ENCODE assay signal across 23 mouse cellular contexts in genomic region chr17:26719405-26719804, GRCm38 (mm10). TPM values are rescaled to one million over a fixed set of nuclear protein-coding genes. Genes with fewer than 3 reads are reported as not detected.
DNase-seq lines count a peak whose midpoint lies in the region; ATAC-seq and TF ChIP-seq lines count a peak whose summit lies in the region.
"Had no signal": no experiment of that assay in that cellular context is flagged by ENCODE, and none has a peak within 500 bp of the region (broad histone marks: within the 10 kb centered on the region; RNA-seq: fewer than 3 reads in every experiment).

No protein-coding gene starts in this region.

- no peak for TF ChIP-seq RAD21 in MEL (IDR thresholded peaks at IDR 0.05; ENCODE audit: low read depth, low read length)

- no peak overlapping the region for H3K27ac ChIP-seq in liver, adult 2 months (replicated peaks; ENCODE audit: insufficient read depth, low read depth, low read length)
- no peak overlapping the region; the same call in 1 of the 2 replicates for H3K27ac ChIP-seq in liver, postnatal 0 days (ENCODE audit: low read depth)
- peak overlapping the region; percentile 65 for H3K27ac ChIP-seq in liver, embryonic 13.5 days
- H3K27ac ChIP-seq in liver, embryonic 11.5 days (ENCODE audit: low read depth, low read length): no peak overlapping the region; the same call in 1 of the 2 replicates
- no peak overlapping the region for H3K27ac ChIP-seq in MEL (ENCODE audit: control insufficient read depth, low read depth, low read length)
- peak overlapping the region; percentile 45; the same call in 1 of the 2 replicates for H3K27ac ChIP-seq in liver, embryonic 15.5 days (replicated peaks)
- H3K27ac ChIP-seq: embryonic facial prominence, embryonic 10.5 days; embryonic facial prominence, embryonic 12.5 days; forebrain, embryonic 13.5 days; forebrain, embryonic 15.5 days had no signal

- no peak overlapping the region for H3K9ac ChIP-seq in liver, adult 2 months (ENCODE audit: low read depth, low read length)
- H3K9ac ChIP-seq in liver, postnatal 0 days (replicated peaks): no peak overlapping the region
- H3K9ac ChIP-seq in liver, embryonic 13.5 days: no peak overlapping the region
- H3K9ac ChIP-seq in liver, embryonic 11.5 days (ENCODE audit: low read depth, low read length): no peak overlapping the region
- H3K9ac ChIP-seq in MEL (ENCODE audit: control insufficient read depth, low read depth, low read length, poor library complexity, severe bottlenecking): no peak overlapping the region
- H3K9ac ChIP-seq in liver, embryonic 15.5 days: no peak overlapping the region
- H3K9ac ChIP-seq: embryonic facial prominence, embryonic 12.5 days; forebrain, embryonic 13.5 days; forebrain, embryonic 15.5 days had no signal

- H3K79me2 ChIP-seq in liver, adult 2 months (ENCODE audit: control insufficient read depth, insufficient read depth, low read length): peaks cover 27% of the 10 kb centered on the region
- peaks cover 5% of the 10 kb centered on the region; the same call in 1 of the 2 replicates for H3K79me2 ChIP-seq in MEL (ENCODE audit: control insufficient read depth, insufficient read depth, low read length, poor library complexity)

- no peaks in the 10 kb centered on the region for H3K27me3 ChIP-seq in liver, adult 2 months (ENCODE audit: control insufficient read depth, insufficient read depth, low read length)
- no peaks in the 10 kb centered on the region for H3K27me3 ChIP-seq in liver, postnatal 0 days (ENCODE audit: insufficient read depth, low read length)
- no peaks in the 10 kb centered on the region for H3K27me3 ChIP-seq in liver, embryonic 13.5 days
- H3K27me3 ChIP-seq in liver, embryonic 11.5 days (replicated peaks; ENCODE audit: control insufficient read depth, insufficient read depth, low read length): no peaks in the 10 kb centered on the region
- H3K27me3 ChIP-seq in MEL (ENCODE audit: control insufficient read depth in 1 of 2, insufficient read depth in 2 of 2, low read length in 2 of 2): no peaks in the 10 kb centered on the region
- H3K27me3 ChIP-seq in liver, embryonic 15.5 days: no peaks in the 10 kb centered on the region
- H3K27me3 ChIP-seq: CH12.LX; embryonic facial prominence, embryonic 12.5 days; forebrain, embryonic 13.5 days; forebrain, embryonic 15.5 days had no signal

- peaks cover 13% of the 10 kb centered on the region; the same call in 1 of the 2 replicates for H3K4me1 ChIP-seq in liver, adult 2 months (ENCODE audit: control insufficient read depth, insufficient read depth, low read length)
- H3K4me1 ChIP-seq in liver, postnatal 0 days (ENCODE audit: insufficient read depth): peaks cover 23% of the 10 kb centered on the region
- H3K4me1 ChIP-seq in liver, embryonic 13.5 days (replicated peaks): peaks cover 54% of the 10 kb centered on the region
- H3K4me1 ChIP-seq in liver, embryonic 11.5 days (replicated peaks; ENCODE audit: control insufficient read depth, insufficient read depth, low read length): peaks cover 19% of the 10 kb centered on the region
- H3K4me1 ChIP-seq in MEL (ENCODE audit: control insufficient read depth in 1 of 2, insufficient read depth in 2 of 2, low read length in 2 of 2): peaks cover 13 to 42% of the 10 kb centered on the region in 2 experiments
- peaks cover 65% of the 10 kb centered on the region for H3K4me1 ChIP-seq in liver, embryonic 15.5 days (replicated peaks)
- H3K4me1 ChIP-seq: embryonic facial prominence, embryonic 12.5 days had no signal

- no peaks in the 10 kb centered on the region for H3K9me3 ChIP-seq in liver, postnatal 0 days (ENCODE audit: low read length)
- H3K9me3 ChIP-seq in liver, embryonic 13.5 days (replicated peaks): no peaks in the 10 kb centered on the region
- no peaks in the 10 kb centered on the region for H3K9me3 ChIP-seq in liver, embryonic 11.5 days (ENCODE audit: control insufficient read depth, low read length)
- no peaks in the 10 kb centered on the region for H3K9me3 ChIP-seq in MEL (replicated peaks; ENCODE audit: insufficient read depth, low read length)
- H3K9me3 ChIP-seq in liver, embryonic 15.5 days (replicated peaks): no peaks in the 10 kb centered on the region
- H3K9me3 ChIP-seq: embryonic facial prominence, embryonic 10.5 days; embryonic facial prominence, embryonic 12.5 days; forebrain, embryonic 13.5 days; forebrain, embryonic 15.5 days; G1E had no signal

- no peak overlapping the region for H3K4me3 ChIP-seq in liver, adult 2 months (ENCODE audit: insufficient read depth, low read depth, low read length)
- no peak overlapping the region for H3K4me3 ChIP-seq in liver, postnatal 0 days (ENCODE audit: low read depth, low read length)
- H3K4me3 ChIP-seq in liver, embryonic 13.5 days (replicated peaks): no peak overlapping the region
- H3K4me3 ChIP-seq in liver, embryonic 11.5 days (ENCODE audit: low read depth, low read length): no peak overlapping the region
- no peak overlapping the region for H3K4me3 ChIP-seq in MEL (ENCODE audit: control insufficient read depth in 1 of 2, insufficient read depth in 1 of 2, low read depth in 2 of 2, low read length in 2 of 2)
- H3K4me3 ChIP-seq in liver, embryonic 15.5 days (replicated peaks): no peak overlapping the region
- H3K4me3 ChIP-seq: embryonic facial prominence, embryonic 10.5 days; embryonic facial prominence, embryonic 12.5 days; forebrain, embryonic 13.5 days; forebrain, embryonic 15.5 days had no signal

- no peak for ATAC-seq in liver, postnatal 0 days
- no peak for ATAC-seq in liver, embryonic 13.5 days (ENCODE audit: low read depth)
- ATAC-seq in liver, embryonic 11.5 days (replicated peaks; ENCODE audit: low FRiP score): no peak
- no peak for ATAC-seq in liver, embryonic 15.5 days (ENCODE audit: insufficient read depth)
- ATAC-seq: CD4-positive, CD25-positive, alpha-beta regulatory T cell, adult 4 months; forebrain, embryonic 13.5 days; forebrain, embryonic 15.5 days had no signal

- TF ChIP-seq CTCF in liver, adult 2 months (IDR thresholded peaks at IDR 0.05; ENCODE audit: low read depth, low read length): no peak
- TF ChIP-seq CTCF in liver, postnatal 0 days (IDR thresholded peaks at IDR 0.05; ENCODE audit: low read depth): no peak
- TF ChIP-seq CTCF in MEL (IDR thresholded peaks at IDR 0.05 in 2 of 3, conservative IDR thresholded peaks at IDR 0.05 in 1 of 3; ENCODE audit: control insufficient read depth in 1 of 3, insufficient read depth in 1 of 3, low read depth in 2 of 3, low read length in 3 of 3, poor library complexity in 1 of 3, severe bottlenecking in 1 of 3): no peak

- no peak overlapping the region for H3K4me2 ChIP-seq in liver, postnatal 0 days (ENCODE audit: low read depth, low read length)
- H3K4me2 ChIP-seq in liver, embryonic 13.5 days: no peak overlapping the region
- no peak overlapping the region for H3K4me2 ChIP-seq in liver, embryonic 11.5 days
- H3K4me2 ChIP-seq in liver, embryonic 15.5 days: 0 out of 2 replicates have a peak overlapping the region, but pooled peaks have one; percentile 0
- H3K4me2 ChIP-seq: embryonic facial prominence, embryonic 12.5 days; forebrain, embryonic 13.5 days; forebrain, embryonic 15.5 days had no signal

- TF ChIP-seq POLR2A in liver, adult 2 months (IDR thresholded peaks at IDR 0.05; ENCODE audit: extremely low read depth, insufficient read depth, low read length): no peak
- no peak for TF ChIP-seq POLR2A in MEL (IDR thresholded peaks at IDR 0.05; ENCODE audit: control insufficient read depth in 1 of 2, insufficient read depth in 1 of 2, low read depth in 1 of 2, low read length in 2 of 2, poor library complexity in 1 of 2)

- H3K36me3 ChIP-seq in liver, adult 2 months (ENCODE audit: control insufficient read depth, insufficient read depth, low read length): peaks cover 6% of the 10 kb centered on the region; the same call in 1 of the 2 replicates
- H3K36me3 ChIP-seq in liver, postnatal 0 days (replicated peaks; ENCODE audit: insufficient read depth, low read length): peaks cover 6% of the 10 kb centered on the region; the same call in 1 of the 2 replicates
- no peaks in the 10 kb centered on the region for H3K36me3 ChIP-seq in liver, embryonic 13.5 days
- no peaks in the 10 kb centered on the region for H3K36me3 ChIP-seq in liver, embryonic 11.5 days (ENCODE audit: control insufficient read depth, insufficient read depth, low read length)
- peaks cover 0 to 33% of the 10 kb centered on the region in 2 experiments; a peak in 2 of 4 replicates for H3K36me3 ChIP-seq in MEL (ENCODE audit: control insufficient read depth in 1 of 2, insufficient read depth in 2 of 2, low read length in 2 of 2)
- H3K36me3 ChIP-seq in liver, embryonic 15.5 days (replicated peaks): no peaks in the 10 kb centered on the region
- H3K36me3 ChIP-seq: embryonic facial prominence, embryonic 10.5 days; embryonic facial prominence, embryonic 12.5 days; forebrain, embryonic 15.5 days had no signal

- TF ChIP-seq EP300 in liver, postnatal 0 days (IDR thresholded peaks at IDR 0.05; ENCODE audit: low read depth): no peak
- peak; percentile 52 to 65 for TF ChIP-seq EP300 in MEL (IDR thresholded peaks at IDR 0.05; ENCODE audit: low read depth in 1 of 2, low read length in 2 of 2)

- DNase-seq in liver, adult 2 months (ENCODE audit: extremely low read depth, low read depth, low spot score): peak; percentile 39
- DNase-seq in liver, postnatal 0 days: no peak
- no peak for DNase-seq in liver, embryonic 13.5 days
- no peak for DNase-seq in liver, embryonic 11.5 days (ENCODE audit: low spot score)
- no peak for DNase-seq in MEL (ENCODE audit: low read depth, low spot score)
- DNase-seq in cerebellum, adult 11-12 months: no peak
- DNase-seq: adrenal gland, adult 2 months; adrenal gland, postnatal 10 days; adrenal gland, postnatal 25 days; B cell, adult 2 months; cerebellum, adult 11 months; cerebellum, adult 2 months; cerebellum, adult 9-10 months; cerebellum, postnatal 10 days; cerebellum, postnatal 25 days had no signal

RNA-seq across cellular contexts. Expression of gene Crebrf, which starts 4.0 kb away (rescaled TPM):
- total RNA-seq in liver, adult 2 months (2014; rRNA removed): 28.2 and 37.0 TPM in 2 replicates
- polyA plus RNA-seq in liver, adult 2 months (2012; rRNA removed): 1.4 and 1.5 TPM in 2 replicates
- polyA plus RNA-seq in liver, postnatal 0 days (2015; fragmentation: Nextera tagmentation; extraction: Ambion mirVana): 5.8 and 7.5 TPM in 2 replicates
- polyA plus RNA-seq in liver, embryonic 13.5 days (2015; fragmentation: Nextera tagmentation; extraction: Ambion mirVana): 2.2 and 2.3 TPM in 2 replicates
- polyA plus RNA-seq in liver, embryonic 11.5 days (2014; fragmentation: Nextera tagmentation; extraction: Ambion mirVana): 1.8 and 2.4 TPM in 2 replicates
- 2.9 and 3.8 TPM in 2 replicates for total RNA-seq in MEL (2012; rRNA removed)
- polyA plus RNA-seq in MEL (2012; ENCODE audit: insufficient read depth in 1 of 2, insufficient read length in 2 of 2, low read depth in 1 of 2, low replicate concordance in 2 of 2, missing spikeins in 1 of 2): 1 to 10 TPM in 1 of 2 experiments, not detected in 1; 1.3 TPM
- 4.2 and 4.7 TPM in 2 replicates for polyA plus RNA-seq in liver, embryonic 15.5 days (2015; fragmentation: Nextera tagmentation; extraction: Ambion mirVana)

RNA-seq across cellular contexts. Expression of gene Atp6v0e, which starts 56.4 kb away (rescaled TPM):
- 104 and 108 TPM in 2 replicates for total RNA-seq in liver, adult 2 months (2014; rRNA removed)
- polyA plus RNA-seq in liver, adult 2 months (2012; rRNA removed): 122 and 131 TPM in 2 replicates
- polyA plus RNA-seq in liver, postnatal 0 days (2015; fragmentation: Nextera tagmentation; extraction: Ambion mirVana): 122 and 126 TPM in 2 replicates
- polyA plus RNA-seq in liver, embryonic 13.5 days (2015; fragmentation: Nextera tagmentation; extraction: Ambion mirVana): 192 and 194 TPM in 2 replicates
- 244 and 245 TPM in 2 replicates for polyA plus RNA-seq in liver, embryonic 11.5 days (2014; fragmentation: Nextera tagmentation; extraction: Ambion mirVana)
- 163 and 173 TPM in 2 replicates for total RNA-seq in MEL (2012; rRNA removed)
- 100 to 1,000 TPM in 1 of 2 experiments, not detected in 1; 200 TPM for polyA plus RNA-seq in MEL (2012; ENCODE audit: insufficient read depth in 1 of 2, insufficient read length in 2 of 2, low read depth in 1 of 2, low replicate concordance in 2 of 2, missing spikeins in 1 of 2)
- polyA plus RNA-seq in liver, embryonic 15.5 days (2015; fragmentation: Nextera tagmentation; extraction: Ambion mirVana): 141 and 154 TPM in 2 replicates

Comparison
In these comparisons a context has a peak if more than half of its experiments do, and no peak if none do; other contexts are left out.
1. H3K27ac ChIP-seq: peak in liver, embryonic 13.5 days (single experiment) and liver, embryonic 15.5 days (single experiment); none in liver, adult 2 months (single experiment), liver, postnatal 0 days (single experiment), liver, embryonic 11.5 days (single experiment) and MEL (single experiment).